Mouse (Mus musculus): ENCODE measurements around the gene Ccdc184.

The Ccdc184 gene

DNA sequence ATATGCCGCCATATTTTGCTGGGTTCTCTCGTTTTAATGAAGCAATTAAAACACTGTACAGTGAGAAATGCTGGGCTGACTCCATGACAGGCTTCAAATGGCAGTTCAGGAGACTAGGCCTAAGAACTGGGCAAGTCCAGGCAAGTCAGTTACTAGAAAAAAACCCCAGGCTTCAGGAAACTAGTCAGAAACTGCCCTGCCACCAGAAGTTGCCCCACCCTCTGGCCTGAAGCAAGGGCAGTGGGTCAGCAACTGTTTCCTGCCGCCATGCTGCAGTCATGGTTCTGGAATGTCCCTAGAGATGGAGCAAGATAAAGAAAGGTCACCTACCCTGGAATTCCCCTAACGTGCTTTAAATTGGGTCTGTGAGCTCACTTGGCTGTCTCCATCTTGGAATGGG is 11.0 kb upstream of the Ccdc184 start:
- DNase-seq (ENCODE audit: low read depth): no peak

DNA sequence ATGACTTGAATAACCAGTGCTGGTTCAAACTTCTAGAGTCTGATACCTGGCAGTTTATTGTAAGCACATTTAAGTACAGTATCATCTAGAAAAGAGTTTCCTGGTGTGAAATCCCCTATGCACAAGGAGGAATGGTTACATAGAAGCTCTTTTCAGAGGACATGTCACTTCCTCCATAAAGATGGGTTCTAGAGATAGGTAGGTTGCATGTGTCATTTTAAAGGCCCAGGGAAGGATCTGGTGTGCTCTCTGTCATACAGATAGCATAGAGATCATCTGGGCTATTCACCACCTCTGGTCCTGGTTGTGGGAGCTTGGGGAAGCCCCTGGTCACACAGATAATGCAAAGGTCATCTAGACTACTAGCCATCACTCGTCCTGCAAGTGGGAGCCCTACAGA is 9.7 kb upstream of the Ccdc184 start:
- DNase-seq (ENCODE audit: low read depth): no peak

DNA sequence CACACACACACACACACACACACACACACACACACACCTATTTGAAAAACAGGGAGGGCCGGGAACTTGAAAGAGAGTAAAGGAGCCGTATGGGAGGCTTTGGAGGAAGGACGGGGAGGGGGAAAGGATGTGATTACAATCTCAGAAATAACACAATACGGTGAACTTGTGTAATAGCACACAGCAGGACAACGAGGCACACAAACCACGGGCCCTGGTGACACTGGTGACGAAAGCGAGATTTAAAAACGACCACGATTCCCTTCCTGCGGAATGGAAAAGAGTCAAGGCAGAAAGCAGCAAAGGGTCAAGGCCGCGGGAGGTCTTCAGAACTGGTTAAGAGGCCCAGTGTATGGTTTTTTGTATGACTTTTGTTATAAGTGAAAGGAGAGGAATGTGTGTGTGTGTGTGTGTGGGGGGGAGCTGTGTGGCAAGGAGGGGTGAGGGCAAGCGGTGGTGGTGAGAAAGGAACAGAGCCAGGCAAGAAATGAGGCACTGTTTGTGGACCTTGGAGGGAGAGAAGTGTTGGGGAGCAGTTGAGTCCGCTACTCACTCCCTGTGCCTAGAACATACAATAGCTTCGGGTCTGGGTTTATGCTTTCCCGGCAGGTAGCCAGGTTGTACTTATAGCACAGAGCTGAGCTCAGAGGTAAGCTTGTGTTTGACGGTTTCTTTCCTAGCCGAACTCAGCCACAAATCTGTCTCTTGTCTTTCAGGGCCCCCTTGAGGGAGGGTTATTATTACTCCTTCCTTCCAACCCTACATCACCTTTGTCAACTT is 5.7 kb upstream of the Ccdc184 start:
- DNase-seq (ENCODE audit: low read depth): no peak

DNA sequence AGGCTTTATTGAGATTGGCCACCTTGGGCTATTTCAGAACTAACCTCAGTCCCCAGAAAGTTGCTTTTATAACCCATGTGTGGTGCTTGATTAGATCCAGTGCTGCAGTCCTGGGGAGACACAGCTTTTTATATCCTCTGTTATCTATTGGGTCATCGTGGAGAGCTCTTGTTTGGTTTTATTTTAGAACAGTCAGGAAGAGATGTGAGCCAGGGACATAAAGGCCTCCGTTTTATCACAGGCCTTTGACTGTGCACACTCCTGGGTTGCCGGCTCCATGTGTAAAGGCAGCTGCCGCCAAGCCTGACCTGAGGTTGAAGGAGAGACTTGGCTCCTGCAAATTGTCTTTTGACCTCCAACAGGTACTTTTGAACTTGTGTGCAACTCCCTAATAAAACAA is 4.4 kb upstream of the Ccdc184 start:
- no peak for DNase-seq (ENCODE audit: low read depth)

DNA sequence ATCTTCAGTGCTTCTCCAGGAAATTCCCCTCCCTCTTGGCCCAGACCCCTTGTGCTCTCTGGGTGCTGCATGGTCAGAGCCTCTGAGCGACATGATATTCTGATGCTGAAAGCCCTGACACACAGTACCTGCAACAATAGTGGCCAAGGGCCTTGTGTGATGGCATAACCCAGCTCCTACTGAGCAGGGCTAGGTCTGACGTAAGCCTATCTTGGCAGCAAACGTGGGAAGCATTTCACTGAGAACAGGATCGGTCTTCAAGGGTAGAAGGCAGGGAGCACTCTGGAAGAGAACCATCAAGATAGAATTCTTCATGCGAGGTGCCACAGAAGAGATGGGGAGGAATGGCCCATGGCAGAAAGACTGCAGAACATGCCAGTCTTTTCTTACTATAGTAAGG is 1.4 kb upstream of the Ccdc184 start, which contains the start of gene Asb8:
TSS of gene Asb8 (minus strand) at position 101 of the 400 bp plus-strand sequence.
- DNase-seq (ENCODE audit: low read depth): no peak

DNA sequence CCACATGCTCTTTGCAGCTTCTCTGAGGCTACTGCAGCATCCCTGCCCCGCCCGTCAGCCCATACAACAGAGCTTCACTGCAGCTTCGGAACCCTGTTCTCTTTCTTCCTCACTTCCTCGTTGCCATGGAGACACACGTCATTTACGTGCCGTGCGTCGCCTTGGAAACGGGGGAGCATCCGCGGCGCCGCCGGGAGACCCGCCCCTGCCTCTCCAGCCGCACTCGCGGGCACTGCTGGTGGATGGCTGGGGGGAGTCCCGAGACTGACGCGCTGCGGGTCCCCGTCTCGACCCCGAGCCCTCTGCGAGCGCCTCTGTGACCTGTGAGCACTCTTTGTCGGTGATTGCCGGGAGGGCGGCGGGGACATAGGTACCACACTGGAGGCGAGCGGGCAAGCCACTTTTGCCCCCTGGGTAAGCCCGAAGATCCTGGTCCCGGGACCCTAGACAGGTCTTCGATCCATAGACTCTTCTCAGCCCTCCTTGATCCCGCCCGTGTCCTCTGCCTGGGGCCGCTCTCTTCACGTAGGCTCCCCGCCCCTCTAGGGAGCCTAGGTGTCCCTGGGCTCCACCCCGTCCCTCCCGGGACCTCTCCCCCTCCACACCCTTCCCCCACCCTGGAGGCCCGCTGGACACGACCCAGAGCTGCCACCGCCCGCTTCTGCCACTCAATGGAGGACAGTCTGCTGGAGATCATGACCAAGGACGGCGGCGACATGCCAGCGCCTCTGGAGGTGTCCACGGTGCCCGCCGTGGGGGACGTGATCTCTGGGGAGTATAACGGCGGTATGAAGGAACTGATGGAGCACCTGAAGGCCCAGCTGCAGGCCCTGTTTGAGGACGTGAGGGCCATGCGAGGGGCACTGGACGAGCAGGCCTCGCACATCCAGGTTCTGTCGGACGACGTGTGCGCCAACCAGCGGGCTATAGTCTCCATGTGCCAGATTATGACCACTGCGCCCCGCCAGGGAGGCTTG is 975 bp downstream of the Ccdc184 start:
- DNase-seq (ENCODE audit: low read depth): peak; percentile 86

DNA sequence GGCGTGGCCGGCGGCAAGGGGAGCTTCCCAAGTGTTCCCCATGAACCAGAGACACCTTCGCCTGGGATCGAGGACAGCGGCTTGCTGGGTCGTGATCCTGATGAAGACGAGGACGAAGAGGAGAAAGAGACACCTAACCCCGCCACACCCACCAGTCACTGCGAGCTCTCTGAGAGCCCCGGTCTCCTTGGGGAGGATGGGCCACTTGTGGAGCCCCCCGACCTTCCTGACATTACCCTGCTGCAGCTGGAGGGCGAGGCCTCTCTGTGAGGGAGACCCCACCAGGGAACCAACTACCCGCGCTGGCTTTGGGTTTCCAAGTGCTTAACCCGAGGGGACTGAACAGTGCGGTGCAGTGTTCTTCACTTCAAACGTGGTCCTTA is 1.7 kb downstream of the Ccdc184 start:
- DNase-seq (ENCODE audit: low read depth): no peak

DNA sequence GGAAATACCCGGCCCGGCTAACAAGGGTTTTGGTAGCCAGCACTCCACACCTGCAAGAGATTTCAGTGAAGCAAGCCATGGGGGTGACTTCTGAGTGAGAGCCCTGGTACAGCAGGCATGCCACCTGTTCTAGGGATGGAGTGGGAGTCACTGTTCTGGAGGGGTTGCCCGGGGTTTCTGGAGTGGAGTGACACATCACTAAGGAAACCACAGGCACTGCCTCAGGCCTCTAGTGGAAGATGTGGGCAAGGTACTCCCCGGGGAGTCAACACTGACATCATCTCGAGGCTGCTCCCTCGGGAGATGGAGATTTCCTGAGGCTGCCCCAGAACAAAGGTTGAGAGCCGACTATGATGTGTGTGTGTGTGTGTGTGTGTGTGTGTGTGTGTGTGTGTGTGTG is 3.4 kb downstream of the Ccdc184 start:
- no peak for DNase-seq (ENCODE audit: low read depth)

DNA sequence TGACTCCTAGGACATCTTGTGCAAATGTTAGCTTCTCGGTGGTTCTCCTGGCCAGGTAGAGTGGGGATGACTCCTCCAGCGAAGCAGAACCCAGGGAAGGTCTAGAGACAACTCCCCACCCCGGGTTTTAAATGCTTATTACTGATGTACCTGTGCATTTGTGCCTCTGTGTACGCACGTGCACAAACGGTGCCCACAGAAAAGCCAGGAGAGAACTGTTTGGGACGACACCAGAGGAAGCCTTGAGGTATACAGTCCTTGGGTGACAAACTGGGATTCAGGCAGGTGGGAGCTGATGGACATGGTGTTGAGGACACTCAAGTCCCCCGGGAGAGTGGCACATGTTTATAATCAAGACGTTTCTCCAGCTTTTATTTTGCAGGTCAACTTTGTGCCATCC is 4.0 kb downstream of the Ccdc184 start:
- no peak for DNase-seq (ENCODE audit: low read depth)

DNA sequence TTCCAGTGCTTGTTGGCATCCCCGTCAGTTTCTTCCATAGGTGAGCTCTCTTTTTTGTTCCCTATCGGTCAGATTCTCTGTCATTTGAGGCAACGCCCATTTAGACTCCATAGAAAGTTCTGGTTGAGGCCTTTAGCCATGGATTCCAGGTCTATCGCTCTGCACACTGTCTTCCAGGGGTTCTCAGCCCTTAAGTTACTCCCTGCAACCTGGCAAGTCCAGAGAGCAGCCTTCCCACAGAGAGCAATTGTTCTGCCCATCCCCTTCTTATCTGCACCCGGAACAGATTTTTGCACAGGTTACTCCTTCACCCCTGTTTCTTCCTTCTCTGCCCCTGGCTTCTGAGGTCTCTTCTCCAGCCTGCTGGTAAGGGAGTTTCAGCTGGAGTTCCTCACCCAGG is 5.2 kb downstream of the Ccdc184 start:
- no peak for DNase-seq (ENCODE audit: low read depth)

DNA sequence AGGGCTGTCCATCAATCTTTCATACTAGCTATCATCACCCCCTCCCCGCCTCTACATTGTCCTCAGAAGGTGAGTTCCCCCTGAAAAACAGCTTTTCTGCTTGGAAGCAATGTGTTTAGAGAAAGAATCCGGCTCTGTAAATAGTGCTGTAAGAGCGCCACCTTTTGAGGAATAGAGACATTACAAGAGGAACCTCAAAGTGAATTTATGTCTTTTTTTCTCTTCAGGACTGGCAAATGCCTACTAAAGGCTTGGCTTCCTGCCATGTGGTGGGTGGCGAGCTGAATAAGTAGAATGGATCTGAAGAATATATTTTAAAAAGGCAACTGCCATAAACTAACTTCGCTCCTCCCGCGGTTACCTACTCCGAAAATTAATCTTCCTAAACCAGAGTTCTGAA is 6.9 kb downstream of the Ccdc184 start:
- peak; percentile 58 for DNase-seq (ENCODE audit: low read depth)

DNA sequence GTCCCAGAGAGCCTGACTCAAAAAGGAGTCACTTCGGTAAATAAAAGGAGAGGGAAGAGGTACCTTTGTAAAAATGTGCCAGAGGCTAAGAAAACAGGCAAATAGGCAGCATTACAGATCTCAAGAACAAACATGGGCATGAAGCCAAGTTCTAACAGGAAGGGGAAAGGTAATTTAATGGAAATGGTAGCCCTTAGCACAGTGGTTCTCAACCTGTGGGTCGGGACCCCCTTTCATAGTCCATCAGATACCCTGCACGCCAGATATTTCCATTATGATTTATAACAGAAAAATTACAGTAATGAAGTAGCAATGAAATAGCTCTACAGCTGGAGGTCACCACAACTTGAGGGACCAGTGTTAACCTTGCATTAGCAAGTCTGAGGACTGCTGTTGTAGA is 10.4 kb downstream of the Ccdc184 start:
- no peak for DNase-seq (ENCODE audit: low read depth)

DNA sequence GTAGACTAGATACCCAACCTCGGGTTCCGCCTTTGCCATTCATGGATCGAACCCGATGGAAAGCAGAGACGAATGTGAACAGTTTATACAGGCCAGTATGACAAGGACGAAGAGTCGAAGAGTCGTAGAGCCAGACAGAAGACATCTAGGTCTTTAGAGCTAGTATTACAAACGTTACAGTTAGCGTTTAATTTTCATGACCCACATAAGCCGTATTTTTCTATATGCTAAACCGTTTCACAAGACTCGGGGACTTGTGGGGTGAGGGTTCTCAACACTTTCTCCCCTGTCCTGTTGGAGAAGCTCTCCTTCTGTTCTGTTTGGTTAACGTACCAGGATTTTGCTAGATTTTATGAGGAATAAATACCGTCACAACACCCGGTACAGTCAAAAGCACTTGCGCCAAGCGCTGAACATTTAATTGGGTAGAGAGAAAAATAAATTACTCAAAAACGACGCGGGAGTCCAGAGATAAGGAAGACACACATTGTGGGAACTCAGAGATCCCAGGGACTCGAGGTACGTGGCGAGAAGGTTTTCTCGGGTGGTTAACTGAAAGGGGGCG is 13.7 kb downstream of the Ccdc184 start:
- DNase-seq (ENCODE audit: low read depth): no peak

DNA sequence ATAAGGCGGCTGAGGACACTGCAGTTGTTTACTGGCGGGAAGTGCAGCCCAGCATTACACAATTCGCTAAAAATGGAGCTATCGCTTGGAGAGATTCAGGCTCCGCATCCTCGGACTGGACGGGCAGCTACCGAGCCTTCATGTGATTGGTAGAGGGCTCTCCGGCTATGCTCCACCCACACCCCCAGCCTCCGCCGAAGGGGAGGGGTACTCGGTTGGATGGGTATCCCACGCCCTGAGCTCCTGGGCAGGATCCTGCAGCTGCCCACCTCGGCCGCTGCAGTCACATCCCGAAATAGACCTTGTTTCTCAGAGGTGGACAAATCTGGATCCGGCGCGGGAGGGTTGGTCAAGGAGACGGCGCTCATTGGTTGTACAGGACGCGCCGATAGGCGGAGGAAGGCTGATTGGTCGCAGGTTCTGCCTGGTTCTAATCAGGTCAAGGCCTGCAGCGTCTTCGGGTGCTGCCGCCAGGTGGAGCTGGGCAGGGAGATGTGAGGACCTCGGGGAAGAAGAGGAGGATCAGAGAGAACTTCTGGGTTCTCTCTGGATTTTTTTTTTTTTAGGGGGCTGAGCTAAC is 14.3 kb downstream of the Ccdc184 start:
- DNase-seq (ENCODE audit: low read depth): peak; percentile 74

DNA sequence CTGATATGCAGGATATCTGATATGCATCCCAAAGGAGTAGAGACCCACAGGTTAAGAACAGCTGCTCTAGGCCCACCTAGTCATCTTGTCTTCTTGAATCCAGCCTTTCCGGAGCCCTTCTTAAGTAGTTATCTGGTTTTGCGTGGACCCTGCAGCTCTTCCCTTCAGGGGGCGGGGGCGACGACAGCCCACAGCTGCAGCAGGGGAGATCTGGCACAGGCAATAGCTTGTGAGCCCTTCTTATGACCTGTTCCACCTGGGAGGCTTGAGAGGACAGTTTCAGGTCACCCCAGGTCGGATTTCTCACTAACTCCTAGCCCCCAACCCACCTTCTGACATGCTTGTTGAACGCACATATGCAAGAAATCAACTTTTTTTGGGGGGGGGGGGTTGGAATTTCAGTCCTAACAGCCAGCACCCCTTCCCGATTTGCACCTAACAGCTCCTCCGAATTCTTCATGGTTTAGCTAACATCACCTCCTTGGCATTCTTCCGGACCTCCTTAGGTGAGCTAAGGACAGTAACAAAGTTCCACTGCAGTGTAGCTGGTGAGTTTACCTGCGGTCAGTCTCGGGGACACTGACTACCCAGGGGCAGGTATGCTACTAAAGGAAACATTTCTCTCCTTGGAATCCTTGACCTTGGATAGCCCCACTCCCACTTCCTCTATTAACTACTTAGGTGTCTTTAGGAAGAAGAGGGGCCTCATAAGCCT is 15.1 kb downstream of the Ccdc184 start:
- no peak for DNase-seq (ENCODE audit: low read depth)

DNA sequence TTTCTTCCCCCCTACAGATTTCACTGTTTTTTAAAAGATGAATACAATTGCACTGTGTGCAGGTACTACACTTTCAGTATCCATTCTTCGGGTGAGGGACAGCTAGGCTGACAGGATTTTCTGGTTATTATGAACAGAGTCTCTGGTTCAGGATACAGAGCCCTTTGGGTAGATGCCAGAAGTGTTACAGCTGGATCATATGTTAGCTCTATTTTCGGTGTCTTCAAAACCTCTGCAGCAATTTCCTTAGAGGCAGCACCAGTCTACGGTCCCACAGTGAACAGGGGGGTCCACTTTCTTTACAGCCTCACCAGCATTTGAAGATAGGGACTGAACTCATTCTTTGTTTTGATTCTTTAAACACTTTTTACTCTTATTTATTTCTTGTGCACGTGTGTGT is 17.5 kb downstream of the Ccdc184 start:
- DNase-seq (ENCODE audit: low read depth): no peak

DNA sequence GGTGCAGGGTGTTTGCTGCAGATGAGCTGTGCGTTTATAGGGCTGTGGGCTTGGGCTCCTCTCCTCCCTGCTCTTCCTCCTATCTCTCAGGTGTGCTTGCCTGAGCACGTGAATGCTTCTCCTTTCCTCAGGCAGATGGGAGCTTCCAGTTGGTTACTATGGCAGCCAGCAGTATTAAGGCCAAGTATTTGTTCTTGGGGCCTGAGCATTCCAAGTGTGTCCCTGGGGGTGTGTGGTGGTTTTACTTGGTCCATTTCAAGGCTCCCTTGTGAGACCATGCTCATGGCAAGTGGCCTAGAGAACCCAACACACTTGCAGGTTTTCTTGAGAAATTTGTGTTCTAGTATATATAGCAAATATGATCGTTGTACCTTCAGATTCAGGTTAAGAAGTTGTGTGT is 28.5 kb downstream of the Ccdc184 start, which contains the start of gene Olfr288:
TSS of gene Olfr288 (minus strand) at position 101 of the 400 bp plus-strand sequence.
- no peak for DNase-seq (ENCODE audit: low read depth)

DNA sequence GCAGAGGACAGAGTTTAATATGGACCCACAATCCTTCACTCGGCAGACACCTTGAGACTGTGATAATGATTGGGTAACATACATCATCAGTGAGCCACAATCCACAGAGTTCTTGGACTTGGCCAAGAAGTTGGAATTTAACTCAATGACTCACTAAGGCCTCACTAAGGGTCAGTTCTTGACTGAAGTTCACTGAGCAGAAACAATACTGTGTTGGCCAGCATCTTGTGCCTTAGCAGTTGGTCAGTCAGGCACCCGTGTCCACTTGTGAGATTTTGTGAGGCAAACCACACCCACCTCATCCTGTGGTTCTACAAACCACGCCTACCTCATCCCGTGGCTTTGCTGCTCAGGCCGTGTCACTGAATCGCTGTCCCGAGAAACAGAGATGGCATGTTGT is 42.7 kb downstream of the Ccdc184 start:
- no peak for DNase-seq (ENCODE audit: low read depth)

DNA sequence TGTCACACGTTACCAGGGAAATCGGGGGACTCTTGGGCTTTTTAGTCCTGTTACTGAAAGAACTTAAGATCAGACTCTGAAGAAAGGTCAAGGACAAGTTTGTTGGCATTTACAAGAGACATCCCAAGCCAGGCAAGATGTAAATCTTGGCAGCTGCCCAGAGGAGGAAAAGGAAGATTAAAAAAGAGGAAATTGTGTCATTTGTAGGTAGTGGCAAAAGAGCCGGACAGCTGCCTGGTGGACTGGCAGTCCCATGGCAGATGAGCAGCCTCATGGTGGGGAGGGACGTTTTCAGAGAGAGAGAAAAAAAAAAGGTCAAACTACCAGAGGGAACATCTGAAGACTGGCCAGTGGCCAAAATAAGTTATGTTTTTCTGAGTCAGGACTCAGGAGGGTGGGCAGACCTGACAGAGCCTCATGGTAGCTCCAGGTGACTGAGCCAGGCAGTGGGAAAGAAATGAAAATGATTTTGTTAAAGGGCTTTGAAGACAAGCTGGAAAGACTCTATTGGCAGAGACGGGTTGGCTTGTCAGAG is 46.4 kb downstream of the Ccdc184 start:
- DNase-seq (ENCODE audit: low read depth): no peak

DNA sequence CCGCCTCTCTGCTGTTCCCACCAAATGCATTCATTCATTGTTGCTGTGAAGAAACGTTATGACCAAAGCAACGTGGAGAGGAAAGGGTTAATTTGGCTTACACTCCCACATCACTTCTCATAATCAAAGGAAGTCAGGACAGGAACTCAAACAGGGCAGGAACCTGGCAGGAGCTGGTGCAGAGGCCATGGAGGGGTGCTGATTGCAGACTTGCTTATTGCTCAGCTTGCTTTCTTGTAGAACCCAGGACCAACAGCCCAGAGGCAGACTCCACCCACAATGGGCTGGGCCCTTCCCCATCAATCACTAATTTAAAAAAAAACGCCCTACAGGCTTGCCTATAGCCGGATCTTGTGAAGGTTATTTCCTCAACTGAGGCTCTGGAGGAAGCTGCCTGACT is 47.2 kb downstream of the Ccdc184 start:
- DNase-seq (ENCODE audit: low read depth): no peak

All from naive thymus-derived CD4-positive, alpha-beta T cell, adult 2 months (primary cell).